Mouse (Mus musculus): ENCODE measurements around the gene Tbxas1.
A peak's percentile ranks its signal among the peaks of the same experiment; 100 is the strongest.

Gene Tbxas1

DNA sequence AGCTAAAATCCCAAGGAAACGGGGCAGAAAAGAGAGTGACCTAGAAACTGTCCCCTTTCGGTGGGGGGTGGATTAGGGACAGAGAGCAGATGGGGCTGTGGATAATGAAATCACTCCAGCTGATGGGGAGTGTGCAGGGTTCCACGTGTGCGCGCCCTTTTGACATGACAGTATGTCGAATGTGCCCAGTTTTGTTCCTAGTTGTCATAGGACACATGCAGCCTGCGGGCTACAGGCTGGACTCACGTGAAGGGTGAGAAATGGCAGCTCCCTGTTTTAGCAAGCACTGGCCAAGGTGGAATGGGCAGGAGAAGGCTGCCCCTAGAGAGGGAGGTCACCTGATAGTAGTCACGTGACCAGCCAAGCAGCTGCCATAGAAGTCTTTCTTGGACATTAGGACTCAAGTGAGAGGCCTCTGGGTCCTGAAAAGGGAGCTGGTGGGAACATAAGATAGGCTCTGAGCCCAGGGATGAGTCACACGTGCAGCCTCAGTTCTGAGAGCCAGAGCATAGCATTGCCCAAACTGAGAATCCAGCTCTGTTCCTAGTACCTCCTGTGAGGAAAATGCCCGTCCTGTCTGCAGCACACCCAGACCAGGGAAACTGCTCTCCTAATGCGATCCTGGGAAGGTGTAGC is 85.7 kb downstream of the Tbxas1 start:
- no peak for DNase-seq (ENCODE audit: low spot score in 2 of 2)

DNA sequence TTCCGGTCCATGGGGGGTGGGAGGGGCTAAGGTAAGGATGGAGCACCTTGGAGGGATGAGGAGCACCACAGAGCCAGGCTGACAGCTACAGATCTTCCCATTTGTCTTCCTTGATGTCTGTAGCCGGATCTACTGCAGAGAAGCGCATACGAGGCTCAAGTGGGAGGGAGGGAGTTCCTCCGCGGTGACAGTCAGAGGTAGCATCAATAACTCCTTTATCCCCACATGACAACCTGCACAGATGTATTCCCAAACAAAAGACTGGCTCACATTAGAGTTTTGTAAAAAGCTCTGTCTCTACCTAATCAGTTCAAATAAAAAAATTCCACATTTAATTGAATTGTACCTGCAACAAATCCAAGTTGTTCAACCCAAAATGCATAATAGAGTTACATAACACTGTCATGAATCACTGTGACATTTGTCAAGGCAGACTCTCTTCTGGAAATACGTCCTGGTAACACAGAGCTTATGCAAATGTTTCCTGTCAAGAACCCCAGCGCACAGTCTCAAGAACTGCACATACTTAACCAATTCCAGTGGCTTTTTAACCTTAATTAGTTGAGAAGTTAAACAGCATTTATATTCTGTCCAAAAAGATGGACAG is 86.3 kb downstream of the Tbxas1 start:
- DNase-seq (ENCODE audit: low spot score in 2 of 2), result no peak

GRCm38 (mm10) chr6:38966839-38967238 is 91.6 kb downstream of the Tbxas1 start:
- DNase-seq (ENCODE audit: low spot score in 2 of 2), result no peak

DNA sequence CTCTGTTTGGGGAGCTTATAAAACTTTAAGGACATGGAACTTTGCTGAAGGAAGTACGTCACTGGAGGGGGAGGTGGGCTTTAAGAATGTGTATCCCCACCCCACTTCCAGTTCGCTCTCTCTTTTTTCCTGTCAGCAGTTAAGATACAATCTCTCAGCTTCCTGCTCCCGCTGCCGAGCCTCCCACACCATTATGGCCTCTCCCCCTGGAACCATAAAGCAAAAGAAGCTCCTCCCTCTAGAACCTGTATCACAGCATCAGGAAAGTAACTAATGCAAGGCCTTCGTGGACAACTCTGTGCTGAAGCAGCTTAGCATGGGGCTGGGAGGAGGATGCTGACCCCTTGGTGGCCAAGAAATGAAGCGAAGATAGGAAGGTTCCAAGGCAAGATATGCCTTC is 92.1 kb downstream of the Tbxas1 start:
- no peak for DNase-seq (ENCODE audit: low spot score in 2 of 2)

GRCm38 (mm10) chr6:38967988-38968387 is 92.8 kb downstream of the Tbxas1 start:
- no peak for DNase-seq (ENCODE audit: low spot score in 2 of 2)

DNA sequence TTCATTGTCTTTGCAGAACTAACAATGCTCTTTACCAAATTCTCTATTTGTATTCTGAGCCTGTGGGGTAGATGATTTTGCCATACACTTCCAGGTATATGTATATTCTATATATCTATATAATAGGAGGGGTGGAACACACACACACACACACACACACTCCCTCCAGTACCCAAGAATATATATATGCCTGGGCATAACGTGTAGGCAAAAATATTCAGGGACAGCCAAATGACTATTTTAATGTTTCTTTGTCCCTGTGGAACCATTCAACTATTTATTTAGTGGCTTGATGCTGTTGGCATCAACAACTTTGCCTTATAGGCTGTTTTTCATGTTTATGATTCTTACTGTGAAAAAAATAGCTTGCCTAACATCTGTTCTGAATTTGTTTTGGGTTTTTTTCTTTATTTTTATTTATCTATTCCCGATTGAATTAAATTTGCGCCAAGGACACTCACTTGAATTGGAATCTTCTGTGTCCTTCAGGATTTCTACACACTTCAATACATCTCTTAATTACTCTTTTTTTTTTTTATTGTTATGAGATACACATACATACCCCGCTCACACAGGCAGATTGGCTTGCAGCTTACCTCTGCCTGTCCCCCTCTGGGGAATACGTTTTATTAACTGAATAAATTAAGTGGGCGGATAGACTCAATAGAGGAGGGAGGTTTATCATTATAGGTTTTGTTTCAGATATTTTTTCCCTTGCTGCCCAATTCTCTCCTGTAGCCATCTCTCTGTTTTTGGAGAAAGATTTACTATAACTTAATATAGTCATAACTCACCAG is 94.9 kb downstream of the Tbxas1 start:
- DNase-seq (ENCODE audit: low spot score in 2 of 2), result no peak

DNA sequence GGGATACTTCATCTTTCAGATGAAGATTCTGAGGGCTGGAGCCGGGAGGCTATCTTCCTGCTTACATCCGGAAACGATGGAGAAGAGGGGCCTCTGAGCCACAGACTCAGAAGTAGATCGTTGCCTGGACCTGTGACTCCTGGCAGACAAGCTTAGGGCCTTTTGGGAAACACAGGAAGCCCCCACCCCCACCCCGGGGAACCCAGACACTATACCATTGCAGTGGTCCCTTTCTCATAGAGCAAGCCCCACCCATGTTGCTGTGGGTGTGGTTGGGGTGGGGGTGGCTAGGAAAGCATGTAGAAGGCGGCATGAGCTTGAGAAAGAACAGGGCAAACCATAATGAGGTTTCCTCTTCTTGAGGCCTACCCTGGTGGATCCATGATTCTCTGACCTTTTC is 95.6 kb downstream of the Tbxas1 start:
- DNase-seq (ENCODE audit: low spot score in 2 of 2), result no peak

DNA sequence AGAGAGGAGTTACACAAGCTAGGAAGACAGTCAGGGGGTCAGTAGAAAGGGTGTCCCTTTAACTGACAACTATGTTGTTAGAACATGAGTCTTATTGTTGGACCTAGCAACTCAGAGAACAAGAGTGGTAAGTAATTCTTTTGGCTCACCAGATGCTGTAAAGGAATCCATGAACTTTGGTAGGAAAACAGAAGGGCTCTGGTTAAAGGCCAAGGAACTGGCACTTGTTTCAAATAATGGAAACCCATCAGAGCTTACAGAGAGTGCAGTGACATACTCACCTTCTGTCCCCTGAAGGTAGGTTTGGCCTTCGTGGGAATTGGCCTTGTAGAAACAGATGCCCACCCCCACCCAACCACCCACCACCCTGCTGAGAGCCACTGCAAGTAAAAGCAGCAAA is 97.6 kb downstream of the Tbxas1 start:
- DNase-seq (ENCODE audit: low spot score in 2 of 2), result no peak

GRCm38 (mm10) chr6:38973441-38974161 is 98.4 kb downstream of the Tbxas1 start:
- DNase-seq (ENCODE audit: low spot score in 2 of 2), result no peak

GRCm38 (mm10) chr6:38974162-38974525 is 98.9 kb downstream of the Tbxas1 start:
- no peak for DNase-seq (ENCODE audit: low spot score in 2 of 2)

DNA sequence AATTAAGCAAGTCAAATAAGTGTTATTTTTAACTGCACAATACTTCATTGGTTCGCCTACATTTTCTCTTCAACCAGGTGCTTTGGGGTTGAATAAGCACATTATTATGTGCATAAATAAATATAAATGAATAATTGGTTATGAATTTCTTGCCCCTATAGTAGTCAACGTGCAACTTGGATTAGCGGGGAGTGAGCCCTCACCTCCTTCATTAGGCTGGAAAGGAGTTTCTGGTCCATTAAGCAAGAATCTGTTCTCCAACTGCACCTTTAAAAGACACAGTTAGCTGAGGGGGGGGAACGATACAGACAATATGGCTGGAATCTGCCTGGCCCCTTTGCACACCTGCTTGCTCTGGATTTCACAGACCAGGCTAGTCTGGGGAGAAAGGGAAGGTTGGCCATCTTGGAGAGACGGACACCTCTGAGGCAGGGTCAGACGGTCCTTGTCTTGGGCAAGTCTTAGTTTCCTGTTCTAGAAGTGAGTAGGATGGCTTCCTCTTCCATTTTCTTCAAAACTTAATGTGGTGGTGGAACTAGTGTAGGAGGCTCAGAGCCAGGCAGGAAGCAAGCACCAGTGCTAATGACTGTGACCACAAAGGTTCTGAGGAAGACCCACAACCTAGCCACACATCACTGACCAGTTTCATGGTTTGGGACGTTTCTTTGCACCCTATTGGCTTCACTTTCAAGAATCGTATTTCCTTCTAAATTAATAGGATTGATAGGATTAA is 99.5 kb downstream of the Tbxas1 start:
- DNase-seq (ENCODE audit: low spot score in 2 of 2), result peak in 1 of 2 experiments; percentile 9

- DNase-seq (ENCODE audit: low spot score in 2 of 2), result no peak
Measured at GRCm38 (mm10) chr6:38975866-38976265, 100.7 kb downstream of the Tbxas1 start.

GRCm38 (mm10) chr6:38976355-38976754 is 101.2 kb downstream of the Tbxas1 start:
- no peak for DNase-seq (ENCODE audit: low spot score in 2 of 2)

DNA sequence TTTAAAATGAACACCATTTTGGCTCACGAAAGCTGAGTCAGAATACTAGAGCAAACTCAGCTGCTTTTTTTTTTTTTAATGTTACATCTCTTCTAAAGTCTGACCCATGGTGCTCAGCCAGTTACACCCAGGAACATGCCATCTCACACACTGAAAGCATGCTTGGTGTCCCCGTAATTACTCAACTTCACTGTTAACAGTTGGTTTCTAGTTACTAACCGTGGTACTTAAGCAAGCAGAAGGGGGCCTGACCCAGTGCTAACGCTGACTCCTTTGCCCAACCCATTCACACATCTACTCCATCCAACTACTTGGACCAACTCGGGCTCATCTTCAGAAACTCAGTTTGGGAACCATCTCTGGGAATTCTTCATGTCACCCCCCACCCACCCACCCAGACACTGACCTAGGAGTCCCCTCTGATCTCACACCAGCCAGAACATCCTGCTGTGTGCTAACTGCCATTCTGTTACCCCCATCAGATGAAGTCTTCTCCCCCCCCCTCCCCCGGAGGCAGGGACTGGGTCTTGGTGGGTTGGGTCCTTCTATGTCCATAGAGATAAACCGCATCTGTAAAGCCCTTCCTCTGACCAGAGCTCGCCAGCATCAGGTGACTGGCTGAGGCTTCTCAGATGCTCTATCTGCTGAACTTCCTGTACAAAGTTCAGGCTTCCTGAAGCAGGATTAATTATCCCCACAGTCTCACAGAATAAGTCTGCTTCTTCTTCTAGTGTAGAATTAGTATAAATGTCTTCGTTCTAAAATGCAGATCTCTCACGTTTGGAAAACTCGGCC is 105.9 kb downstream of the Tbxas1 start:
- DNase-seq (ENCODE audit: low spot score in 2 of 2), result no peak

DNA sequence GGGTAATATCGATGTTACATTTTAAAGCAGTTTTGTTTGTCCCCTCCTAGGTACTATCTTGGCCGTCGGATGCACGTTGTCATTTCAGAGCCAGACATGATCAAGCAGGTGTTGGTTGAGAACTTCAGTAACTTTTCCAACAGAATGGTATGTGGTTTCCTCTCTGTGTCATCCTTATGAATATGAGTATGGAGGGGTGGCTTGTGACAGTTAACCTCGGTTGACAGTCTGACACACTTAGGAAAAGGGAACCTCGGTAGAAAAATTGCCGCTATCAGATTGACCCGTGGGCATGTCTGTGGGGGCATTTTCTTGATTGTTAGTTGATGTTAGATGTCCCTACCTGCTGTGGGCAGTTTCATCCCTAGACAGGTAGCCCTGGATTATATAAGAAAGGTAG is 106.9 kb downstream of the Tbxas1 start:
- no peak for DNase-seq (ENCODE audit: low spot score in 2 of 2)

DNA sequence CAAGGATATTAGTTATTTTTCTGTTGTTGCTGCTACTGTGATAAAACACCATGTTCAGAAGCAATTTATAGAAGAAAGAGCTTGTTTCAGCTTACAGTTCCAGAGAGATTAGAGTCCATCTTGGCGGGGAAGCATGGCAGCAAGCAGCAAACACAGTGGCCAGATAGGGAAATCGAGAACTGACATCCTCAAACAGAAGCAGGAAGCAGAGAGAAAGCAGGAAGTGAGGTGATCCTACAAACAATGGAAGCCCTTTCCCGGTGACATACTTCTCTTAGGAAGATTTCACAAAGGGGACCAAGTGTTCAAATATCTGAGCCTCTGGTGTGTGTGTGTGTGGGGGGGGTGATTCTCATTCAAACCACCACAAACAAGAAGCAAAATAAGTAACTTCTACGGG is 107.5 kb downstream of the Tbxas1 start:
- no peak for DNase-seq (ENCODE audit: low spot score in 2 of 2)

DNA sequence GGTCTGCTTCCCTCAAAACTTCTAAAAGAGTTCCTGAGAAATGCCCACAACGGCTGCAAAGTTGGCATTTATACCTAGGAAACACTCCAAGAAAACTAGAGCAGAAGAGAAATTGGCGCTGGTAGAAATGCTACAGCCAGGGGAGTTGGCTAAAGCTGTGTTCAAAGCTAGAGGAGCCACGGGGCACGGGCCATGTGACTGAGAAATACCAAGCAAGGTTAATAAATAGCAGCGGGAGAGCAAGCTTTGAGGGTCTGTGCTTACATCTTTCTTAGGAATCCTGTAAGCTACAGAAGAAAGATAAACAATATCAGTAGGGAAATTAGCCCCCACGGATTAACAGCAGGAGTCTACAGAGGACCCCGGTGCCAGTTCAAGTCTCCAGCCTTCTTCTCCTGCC is 107.9 kb downstream of the Tbxas1 start:
- no peak for DNase-seq (ENCODE audit: low spot score in 2 of 2)

DNA sequence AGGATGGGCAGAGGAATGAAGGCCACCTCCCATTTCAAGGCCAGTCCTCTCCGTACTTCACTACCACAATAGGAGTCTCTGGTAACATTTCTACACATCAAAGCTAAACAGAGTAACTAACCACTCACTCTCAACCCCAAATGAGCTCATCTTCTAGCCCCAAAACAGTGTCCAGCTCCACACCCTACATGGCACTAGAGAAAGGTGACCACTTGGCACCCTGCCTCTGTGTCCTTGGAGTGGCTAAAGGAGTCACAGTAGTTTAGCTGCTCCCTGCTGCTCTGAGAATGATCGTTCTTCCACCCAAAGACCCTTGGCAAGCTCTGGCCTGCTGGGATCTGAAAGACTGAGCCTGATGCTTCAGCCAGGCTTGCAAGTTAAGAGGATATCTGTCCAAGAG is 109.4 kb downstream of the Tbxas1 start:
- DNase-seq (ENCODE audit: low spot score in 2 of 2), result no peak

GRCm38 (mm10) chr6:38986641-38987040 is 111.4 kb downstream of the Tbxas1 start:
- no peak for DNase-seq (ENCODE audit: low spot score in 2 of 2)

DNA sequence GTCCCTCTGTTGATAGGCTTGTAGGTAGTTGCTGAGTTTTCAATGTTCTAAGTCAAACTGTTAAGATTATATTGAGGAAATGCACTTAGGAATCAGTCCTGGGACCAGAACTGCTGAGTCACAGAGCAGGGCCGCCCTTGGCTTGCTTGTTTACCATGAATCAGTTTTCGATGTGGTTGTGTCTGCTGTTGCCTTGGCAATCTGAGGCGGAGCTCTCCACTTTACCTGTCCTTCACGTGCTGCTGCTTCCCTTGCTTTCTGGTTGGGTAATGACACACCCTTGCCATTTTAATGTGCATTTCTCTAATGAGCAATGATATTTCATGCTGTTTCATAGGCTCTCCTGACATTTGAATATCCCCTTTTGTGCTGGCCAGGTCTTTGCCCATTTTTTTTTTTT is 116.8 kb downstream of the Tbxas1 start:
- no peak for DNase-seq (ENCODE audit: low spot score in 2 of 2)

- no peak for DNase-seq (ENCODE audit: low spot score in 2 of 2)
Measured at GRCm38 (mm10) chr6:38995774-38996173, 120.6 kb downstream of the Tbxas1 start.
